Mouse (Mus musculus) MEL (cell line): Measurements from ENCODE around the gene Grk5. TPM values are rescaled to one million over a fixed set of nuclear protein-coding genes. Genes with fewer than 3 reads are reported as not detected.
A peak's percentile ranks its signal among the peaks of the same experiment; 100 is the strongest.

Experiments used
- DNase-seq: peaks from one replicate; pipeline ENCODE4 v3.0.0; 2011; ENCODE audit warnings: low read depth, low spot score
- H3K27ac ChIP-seq: 2 replicates; pipeline ENCODE4 v1.5.1; 2012; ENCODE audit warnings: low read depth, mild to moderate bottlenecking, control low read depth, low read length, moderate library complexity; ENCODE audit not compliant: control insufficient read depth
- H3K27me3 ChIP-seq, 2 experiments: fragments of 150-350 bp in 1 of 2; sonication (generic) in 1 of 2; 2 replicates each; pipeline ENCODE4 v1.6.1; 2012; ENCODE audit warnings: low read length in 2 of 2, mild to moderate bottlenecking in 2 of 2, improper control_type of control experiment in 1 of 2, moderate library complexity in 1 of 2; ENCODE audit not compliant: insufficient read depth in 2 of 2, control insufficient read depth in 1 of 2
- H3K36me3 ChIP-seq, 2 experiments: 2 replicates each; pipeline ENCODE4 v1.6.1; 2012 to 2014; ENCODE audit warnings: low read length in 2 of 2, improper control_type of control experiment in 1 of 2, inconsistent platforms in 1 of 2, mild to moderate bottlenecking in 1 of 2; ENCODE audit not compliant: insufficient read depth in 2 of 2, control insufficient read depth in 1 of 2
- H3K4me1 ChIP-seq, 2 experiments: fragments of 150-350 bp in 1 of 2; sonication (generic) in 1 of 2; 2 replicates each; pipeline ENCODE4 v1.6.1; 2012; ENCODE audit warnings: low read length in 2 of 2, improper control_type of control experiment in 1 of 2, mild to moderate bottlenecking in 1 of 2; ENCODE audit not compliant: insufficient read depth in 2 of 2, control insufficient read depth in 1 of 2
- H3K4me3 ChIP-seq, 2 experiments: fragments of 150-350 bp in 1 of 2; sonication (generic) in 1 of 2; 2 replicates each; pipeline ENCODE4 v1.5.1; 2012; ENCODE audit warnings: low read depth in 2 of 2, low read length in 2 of 2, mild to moderate bottlenecking in 2 of 2, moderate library complexity in 2 of 2, control low read depth in 1 of 2, improper control_type of control experiment in 1 of 2; ENCODE audit not compliant: control insufficient read depth in 1 of 2, insufficient read depth in 1 of 2
- H3K79me2 ChIP-seq: 2 replicates; pipeline ENCODE4 v1.6.1; 2012; ENCODE audit warnings: mild to moderate bottlenecking, low read length, moderate library complexity; ENCODE audit not compliant: control insufficient read depth, poor library complexity, insufficient read depth
- H3K9ac ChIP-seq: 2 replicates; pipeline ENCODE4 v1.6.1; 2012; ENCODE audit warnings: low read depth, mild to moderate bottlenecking, control low read depth, low read length, moderate library complexity; ENCODE audit not compliant: control insufficient read depth, poor library complexity, severe bottlenecking
- H3K9me3 ChIP-seq: fragments of 150-350 bp; sonication (generic); replicated peaks from 2 replicates; pipeline ENCODE4 v1.6.1; 2012; ENCODE audit warnings: mild to moderate bottlenecking, low read length, improper control_type of control experiment, moderate library complexity; ENCODE audit not compliant: insufficient read depth
- BHLHE40 ChIP-seq: IDR thresholded peaks from 2 replicates; pipeline ENCODE4 v1.6.1; 2012; ENCODE audit warnings: low read depth, mild to moderate bottlenecking, inconsistent platforms, low read length, improper control_type of control experiment, borderline replicate concordance
- CHD1 ChIP-seq: IDR thresholded peaks from 2 replicates; pipeline ENCODE4 v1.6.1; 2012; ENCODE audit warnings: low read depth, mild to moderate bottlenecking, inconsistent platforms, low read length, improper control_type of control experiment
- CHD2 ChIP-seq: IDR thresholded peaks from 2 replicates; pipeline ENCODE4 v1.6.1; 2011; ENCODE audit warnings: low read length, improper control_type of control experiment
- CTCF ChIP-seq, 3 experiments: IDR thresholded peaks in 2 of 3; conservative IDR thresholded peaks in 1 of 3; 2 replicates each; pipeline ENCODE4 v1.5.1; 2011 to 2012; ENCODE audit warnings: low read length in 3 of 3, low read depth in 2 of 3, mild to moderate bottlenecking in 2 of 3, improper control_type of control experiment in 1 of 3, inconsistent platforms in 1 of 3, mixed read lengths in 1 of 3, moderate library complexity in 1 of 3; ENCODE audit not compliant: control insufficient read depth in 1 of 3, insufficient read depth in 1 of 3, poor library complexity in 1 of 3, severe bottlenecking in 1 of 3
- ELF1 ChIP-seq: IDR thresholded peaks from 2 replicates; pipeline ENCODE4 v1.6.1; 2014; ENCODE audit warnings: low read depth, mild to moderate bottlenecking, inconsistent platforms, low read length, improper control_type of control experiment, moderate library complexity
- EP300 ChIP-seq, 2 experiments: IDR thresholded peaks; 2 replicates each; pipeline ENCODE4 v1.6.1; 2011; ENCODE audit warnings: improper control_type of control experiment in 2 of 2, low read length in 2 of 2, low read depth in 1 of 2, mild to moderate bottlenecking in 1 of 2
- GABPA ChIP-seq: IDR thresholded peaks from 2 replicates; pipeline ENCODE4 v1.6.1; 2012; ENCODE audit warnings: low read depth, mild to moderate bottlenecking, inconsistent platforms, low read length, improper control_type of control experiment, moderate library complexity
- GATA1 ChIP-seq: IDR thresholded peaks from 2 replicates; pipeline ENCODE4 v1.6.1; 2011; ENCODE audit warnings: low read depth, low read length, improper control_type of control experiment
- HCFC1 ChIP-seq: IDR thresholded peaks from 2 replicates; pipeline ENCODE4 v1.6.1; 2012; ENCODE audit warnings: low read depth, mild to moderate bottlenecking, inconsistent platforms, low read length, improper control_type of control experiment, moderate library complexity
- JUND ChIP-seq: IDR thresholded peaks from 2 replicates; pipeline ENCODE4 v1.6.1; 2011; ENCODE audit warnings: low read depth, mild to moderate bottlenecking, improper control_type of control experiment, low read length
- KAT2A ChIP-seq: conservative IDR thresholded peaks from 2 replicates; pipeline ENCODE4 v1.6.1; 2012; ENCODE audit warnings: low read depth, low read length, improper control_type of control experiment, inconsistent platforms
- MAX ChIP-seq: IDR thresholded peaks from 2 replicates; pipeline ENCODE4 v1.6.1; 2011; ENCODE audit warnings: low read length, improper control_type of control experiment
- MAZ ChIP-seq: IDR thresholded peaks from 2 replicates; pipeline ENCODE4 v1.6.1; 2012; ENCODE audit warnings: low read depth, mild to moderate bottlenecking, inconsistent platforms, low read length, improper control_type of control experiment
- MXI1 ChIP-seq: IDR thresholded peaks from 2 replicates; pipeline ENCODE4 v1.6.1; 2011; ENCODE audit warnings: mild to moderate bottlenecking, low read depth, low read length, improper control_type of control experiment
- MYB ChIP-seq: IDR thresholded peaks from 2 replicates; pipeline ENCODE4 v1.6.1; 2011; ENCODE audit warnings: mild to moderate bottlenecking, low read depth, low read length, improper control_type of control experiment
- NRF1 ChIP-seq: IDR thresholded peaks from 2 replicates; pipeline ENCODE4 v1.6.1; 2014; ENCODE audit warnings: low read depth, mild to moderate bottlenecking, inconsistent platforms, low read length, improper control_type of control experiment, moderate library complexity; ENCODE audit not compliant: poor library complexity, insufficient read depth, severe bottlenecking
- POLR2A ChIP-seq, 2 experiments: IDR thresholded peaks; 2 replicates each; pipeline ENCODE4 v1.6.1; 2011 to 2012; ENCODE audit warnings: low read length in 2 of 2, mild to moderate bottlenecking in 2 of 2, control low read depth in 1 of 2, improper control_type of control experiment in 1 of 2, low read depth in 1 of 2, moderate library complexity in 1 of 2; ENCODE audit not compliant: control insufficient read depth in 1 of 2, insufficient read depth in 1 of 2, poor library complexity in 1 of 2
- POLR2AphosphoS2 ChIP-seq: IDR thresholded peaks from 2 replicates; pipeline ENCODE4 v1.6.1; 2011; ENCODE audit warnings: low read length, improper control_type of control experiment
- POLR2AphosphoS5 ChIP-seq: IDR thresholded peaks from 2 replicates; pipeline ENCODE4 v1.6.1; 2012; ENCODE audit warnings: low read depth, borderline replicate concordance, mild to moderate bottlenecking, inconsistent platforms, low read length, moderate library complexity, mixed read lengths
- RAD21 ChIP-seq: IDR thresholded peaks from 2 replicates; pipeline ENCODE4 v1.6.1; 2011; ENCODE audit warnings: mild to moderate bottlenecking, low read depth, low read length, improper control_type of control experiment
- SIN3A ChIP-seq: IDR thresholded peaks from 2 replicates; pipeline ENCODE4 v1.6.1; 2012; ENCODE audit warnings: low read length, improper control_type of control experiment, inconsistent platforms
- SMC3 ChIP-seq: IDR thresholded peaks from 2 replicates; pipeline ENCODE4 v1.6.1; 2011; ENCODE audit warnings: low read depth, low read length, improper control_type of control experiment
- TBP ChIP-seq: IDR thresholded peaks from 2 replicates; pipeline ENCODE4 v1.8.0; 2011; ENCODE audit warnings: low read depth, low read length, improper control_type of control experiment
- TCF12 ChIP-seq: IDR thresholded peaks from 2 replicates; pipeline ENCODE4 v1.6.1; 2014; ENCODE audit warnings: low read depth, mild to moderate bottlenecking, inconsistent platforms, low read length, improper control_type of control experiment, moderate library complexity
- UBTF ChIP-seq: IDR thresholded peaks from 2 replicates; pipeline ENCODE4 v1.6.1; 2012; ENCODE audit warnings: low read depth, mild to moderate bottlenecking, inconsistent platforms, low read length, improper control_type of control experiment, moderate library complexity, borderline replicate concordance; ENCODE audit not compliant: insufficient read depth
- USF1 ChIP-seq: IDR thresholded peaks from 2 replicates; pipeline ENCODE4 v1.6.1; 2014; ENCODE audit warnings: low read depth, mild to moderate bottlenecking, inconsistent platforms, low read length, improper control_type of control experiment, moderate library complexity
- USF2 ChIP-seq, 2 experiments: IDR thresholded peaks; 2 replicates each; pipeline ENCODE4 v1.6.1; 2011 to 2012; ENCODE audit warnings: improper control_type of control experiment in 2 of 2, low read length in 2 of 2, borderline replicate concordance in 1 of 2, inconsistent platforms in 1 of 2, low read depth in 1 of 2, mild to moderate bottlenecking in 1 of 2; ENCODE audit not compliant: insufficient read depth in 1 of 2
- ZC3H11A ChIP-seq: IDR thresholded peaks from 2 replicates; pipeline ENCODE4 v1.6.1; 2012; ENCODE audit warnings: low read depth, mild to moderate bottlenecking, inconsistent platforms, low read length, improper control_type of control experiment
- ZKSCAN1 ChIP-seq: IDR thresholded peaks from 2 replicates; pipeline ENCODE4 v1.6.1; 2012; ENCODE audit warnings: low read depth, mild to moderate bottlenecking, inconsistent platforms, low read length, improper control_type of control experiment, moderate library complexity
- ZNF384 ChIP-seq: IDR thresholded peaks from 2 replicates; pipeline ENCODE4 v1.6.1; 2012; ENCODE audit warnings: low read depth, mild to moderate bottlenecking, inconsistent platforms, low read length, improper control_type of control experiment
- polyA plus RNA-seq, 2 experiments: library from polyadenylated mRNA; stranded (reverse) in 1 of 2; unstranded in 1 of 2; fragments of >175 nt in 1 of 2; fragments of >200 nt in 1 of 2; gene quantifications; 2 replicates each; pipeline versions ENCODE4 v1.2.1 to v1.2.4; 2012; ENCODE audit warnings: low replicate concordance in 2 of 2, low read depth in 1 of 2; ENCODE audit not compliant: insufficient read length in 2 of 2, insufficient read depth in 1 of 2, missing spikeins in 1 of 2
- total RNA-seq: library from RNA; depleted of rRNA; stranded (reverse); fragments of 300-350 nt; gene quantifications from 2 replicates; pipeline ENCODE4 v1.2.3, GENCODE M21; 2012

The Grk5 gene
- total and polyA plus RNA-seq, 3 experiments = 4.2 to 8.1 TPM; not detected in 1

GRCm38 (mm10) chr19:61096776-61097175, 207.2 kb downstream of the Grk5 start:
- TF ChIP-seq MXI1 (no peak), NRF1 (no peak), CTCF (IDR thresholded peaks at IDR 0.05 in 2 of 3, conservative IDR thresholded peaks at IDR 0.05 in 1 of 3; ENCODE audit: control insufficient read depth in 1 of 3, insufficient read depth in 1 of 3, low read depth in 2 of 3, low read length in 3 of 3, poor library complexity in 1 of 3, severe bottlenecking in 1 of 3) (no peak), MAX (no peak), ZC3H11A (no peak)
- H3K4me3 ChIP-seq = no peak overlapping the region
- H3K9me3 ChIP-seq = no peaks in the 10 kb centered on the region
- no peak for DNase-seq
- H3K4me1 ChIP-seq = peaks cover 0 to 7% of the 10 kb centered on the region in 2 experiments; a peak in 2 of 4 replicates
- no peak overlapping the region for H3K27ac ChIP-seq
- H3K36me3 ChIP-seq = peaks cover 0 to 3% of the 10 kb centered on the region in 2 experiments; a peak in 1 of 4 replicates
- no peak overlapping the region for H3K9ac ChIP-seq
- no peaks in the 10 kb centered on the region for H3K79me2 ChIP-seq
- H3K27me3 ChIP-seq = no peaks in the 10 kb centered on the region

- Histone ChIP-seq H3K9ac (no peak overlapping the region), H3K79me2 (no peaks in the 10 kb centered on the region), H3K9me3 (no peaks in the 10 kb centered on the region), H3K4me3 (no peak overlapping the region), H3K4me1 (peaks cover 0 to 9% of the 10 kb centered on the region in 2 experiments; a peak in 2 of 4 replicates), H3K27ac (no peak overlapping the region), H3K36me3 (peaks cover 0 to 4% of the 10 kb centered on the region in 2 experiments; a peak in 1 of 4 replicates), H3K27me3 (no peaks in the 10 kb centered on the region)
- DNase-seq = peak; percentile 79
- TF ChIP-seq MXI1 = no peak
- TF ChIP-seq JUND = peak; percentile 57; the same call in 1 of the 2 replicates
- peak; percentile 50 for TF ChIP-seq BHLHE40
- no peak for TF ChIP-seq POLR2AphosphoS5
- TF ChIP-seq RAD21 = peak; percentile 91
- no peak for TF ChIP-seq UBTF
- no peak for TF ChIP-seq MAX
- no peak for TF ChIP-seq TBP
- TF ChIP-seq SIN3A = peak; percentile 71
- peak in 2 of 3 experiments; percentile 84 to 89; a peak in 4 of 6 replicates for TF ChIP-seq CTCF (IDR thresholded peaks at IDR 0.05 in 2 of 3, conservative IDR thresholded peaks at IDR 0.05 in 1 of 3; ENCODE audit: control insufficient read depth in 1 of 3, insufficient read depth in 1 of 3, low read depth in 2 of 3, low read length in 3 of 3, poor library complexity in 1 of 3, severe bottlenecking in 1 of 3)
- no peak for TF ChIP-seq CHD1
- no peak for TF ChIP-seq MYB
- TF ChIP-seq ELF1 = peak; percentile 39; the same call in 1 of the 2 replicates
- peak; percentile 40; the same call in 1 of the 2 replicates for TF ChIP-seq HCFC1
- TF ChIP-seq CHD2 = no peak
- TF ChIP-seq ZKSCAN1 = no peak
- TF ChIP-seq EP300 (IDR thresholded peaks at IDR 0.05; ENCODE audit: low read depth in 1 of 2, low read length in 2 of 2) = no peak
- TF ChIP-seq GATA1 = no peak
- no peak for TF ChIP-seq KAT2A
- no peak for TF ChIP-seq USF1
- TF ChIP-seq ZC3H11A = peak; percentile 95
- 0 out of 2 replicates have a peak, but pooled peaks have one; percentile 49 for TF ChIP-seq MAZ
- peak; percentile 92 for TF ChIP-seq SMC3
- no peak for TF ChIP-seq USF2 (IDR thresholded peaks at IDR 0.05; ENCODE audit: borderline replicate concordance in 1 of 2, insufficient read depth in 1 of 2, low read depth in 1 of 2, low read length in 2 of 2)
- TF ChIP-seq ZNF384 = peak; percentile 33; the same call in 1 of the 2 replicates
- TF ChIP-seq GABPA = 0 out of 2 replicates have a peak, but pooled peaks have one; percentile 53
- TF ChIP-seq POLR2AphosphoS2 = no peak
- no peak for TF ChIP-seq TCF12
- TF ChIP-seq POLR2A (IDR thresholded peaks at IDR 0.05; ENCODE audit: control insufficient read depth in 1 of 2, insufficient read depth in 1 of 2, low read depth in 1 of 2, low read length in 2 of 2, poor library complexity in 1 of 2) = no peak
Measured at GRCm38 (mm10) chr19:61097764-61098163, 208.2 kb downstream of the Grk5 start.
